Mouse (Mus musculus) neural tube, embryonic 14.5 days (tissue): Measurements from ENCODE around the gene Sgip1. TPM values are rescaled to one million over a fixed set of nuclear protein-coding genes. Genes with fewer than 3 reads are reported as not detected.

ENCODE experiments used
- ATAC-seq: fragments of 200-750 bp; cut with Nextera tagmentation; 2 replicates; pipeline ENCODE4 v1.8.0; 2017; ENCODE audit warnings: low read depth, mild to moderate bottlenecking, moderate TSS enrichment, moderate library complexity
- H3K27ac ChIP-seq: fragments of 300-500 bp; sonication (generic); 2 replicates; pipeline ENCODE4 v1.5.1; 2014; ENCODE audit warnings: low read depth, mild to moderate bottlenecking, control low read depth, low read length, moderate library complexity, mixed read lengths
- H3K27me3 ChIP-seq: fragments of 300-500 bp; sonication (generic); 2 replicates; pipeline ENCODE4 v1.6.1; 2014; ENCODE audit warnings: low read length; ENCODE audit not compliant: control insufficient read depth, insufficient read depth
- H3K36me3 ChIP-seq: fragments of 300-500 bp; sonication (generic); 2 replicates; pipeline ENCODE4 v1.6.1; 2014; ENCODE audit warnings: low read length, mixed read lengths; ENCODE audit not compliant: control insufficient read depth, insufficient read depth
- H3K4me1 ChIP-seq: fragments of 300-500 bp; sonication (generic); 2 replicates; pipeline ENCODE4 v1.6.1; 2014; ENCODE audit warnings: low read length; ENCODE audit not compliant: control insufficient read depth, insufficient read depth
- H3K4me2 ChIP-seq: fragments of 300-500 bp; sonication (generic); 2 replicates; pipeline ENCODE4 v1.6.1; 2014; ENCODE audit warnings: mild to moderate bottlenecking, low read depth, low read length, control low read depth
- H3K4me3 ChIP-seq: fragments of 300-500 bp; sonication (generic); 2 replicates; pipeline ENCODE4 v1.5.1; 2014; ENCODE audit warnings: low read depth, low read length, control low read depth, mixed read lengths
- H3K9ac ChIP-seq: fragments of 300-500 bp; sonication (generic); replicated peaks from 2 replicates; pipeline ENCODE4 v1.6.1; 2014; ENCODE audit warnings: low read depth, mild to moderate bottlenecking, control low read depth, low read length, mixed read lengths
- H3K9me3 ChIP-seq: fragments of 300-500 bp; sonication (generic); 2 replicates; pipeline ENCODE4 v1.6.1; 2016; ENCODE audit warnings: low read length; ENCODE audit not compliant: control insufficient read depth
- WGBS: fragments of 180-500 bp; shearing (Covaris S2); extraction: QIAGEN DNeasy Blood & Tissue Kit; methylation state at CpG from one replicate; pipeline ENCODE4 v1.1.7; 2014; 5-methylcytosine and 5-hydroxymethylcytosine counted together
- polyA plus RNA-seq: library from polyadenylated mRNA; unstranded; fragments of >200 nt; fragmentation: Nextera tagmentation; extraction: Ambion mirVana; gene quantifications from 2 replicates; pipeline ENCODE4 v1.2.1, GENCODE M21; 2014

The Sgip1 gene
- polyA plus RNA-seq, 1 experiment from 2014 or later: 86.7 TPM

- H3K4me2 ChIP-seq: no peak overlapping the region
Measured at GRCm38 (mm10) chr4:102792100-102792790, 51.1 kb downstream of the Sgip1 start.

GRCm38 (mm10) chr4:102801471-102801870 is 60.4 kb downstream of the Sgip1 start:
- 90% methylated on average over 1 of the region's 1 CpGs for WGBS
- no peaks in the 10 kb centered on the region for H3K27me3 ChIP-seq
- H3K9me3 ChIP-seq: no peaks in the 10 kb centered on the region
- H3K4me2 ChIP-seq: no peak overlapping the region
- ATAC-seq: no peak
- no peak overlapping the region for H3K27ac ChIP-seq
- no peaks in the 10 kb centered on the region for H3K4me1 ChIP-seq
- H3K9ac ChIP-seq: no peak overlapping the region
- no peak overlapping the region for H3K4me3 ChIP-seq
- H3K36me3 ChIP-seq: no peaks in the 10 kb centered on the region

More at GRCm38 (mm10) chr4:102792100-102792790, 51.1 kb downstream of the Sgip1 start:
- Histone ChIP-seq H3K9me3 (no peaks in the 10 kb centered on the region), H3K4me1 (0 out of 2 replicates have a peak, but pooled peaks cover 3% of the 10 kb centered on the region), H3K27ac (no peak overlapping the region), H3K27me3 (no peaks in the 10 kb centered on the region), H3K36me3 (no peaks in the 10 kb centered on the region), H3K4me3 (no peak overlapping the region), H3K9ac (no peak overlapping the region)
- 71% methylated on average over 8 of the region's 8 CpGs for WGBS
- no peak for ATAC-seq

- Histone ChIP-seq H3K4me1 (no peaks in the 10 kb centered on the region), H3K27ac (no peak overlapping the region), H3K4me2 (no peak overlapping the region), H3K9me3 (no peaks in the 10 kb centered on the region), H3K9ac (no peak overlapping the region), H3K36me3 (no peaks in the 10 kb centered on the region), H3K4me3 (no peak overlapping the region), H3K27me3 (no peaks in the 10 kb centered on the region)
- ATAC-seq: no peak
- WGBS: 94% methylated on average over 4 of the region's 4 CpGs
Measured at GRCm38 (mm10) chr4:102801936-102802335, 60.8 kb downstream of the Sgip1 start.

GRCm38 (mm10) chr4:102804611-102805010 is 63.5 kb downstream of the Sgip1 start:
- peak; percentile 58; the same call in 1 of the 2 replicates for ATAC-seq
- H3K27me3 ChIP-seq: no peaks in the 10 kb centered on the region
- no peak overlapping the region for H3K4me2 ChIP-seq
- 44% methylated on average over 5 of the region's 5 CpGs for WGBS
- H3K9ac ChIP-seq: no peak overlapping the region
- no peak overlapping the region for H3K4me3 ChIP-seq
- no peaks in the 10 kb centered on the region for H3K36me3 ChIP-seq
- H3K27ac ChIP-seq: no peak overlapping the region
- H3K4me1 ChIP-seq: no peaks in the 10 kb centered on the region
- no peaks in the 10 kb centered on the region for H3K9me3 ChIP-seq

GRCm38 (mm10) chr4:102806987-102807386 is 65.9 kb downstream of the Sgip1 start:
- Histone ChIP-seq H3K27ac (no peak overlapping the region), H3K4me3 (no peak overlapping the region), H3K4me2 (no peak overlapping the region), H3K4me1 (no peaks in the 10 kb centered on the region), H3K36me3 (no peaks in the 10 kb centered on the region), H3K27me3 (no peaks in the 10 kb centered on the region), H3K9me3 (no peaks in the 10 kb centered on the region), H3K9ac (no peak overlapping the region)
- 90% methylated on average over 3 of the region's 3 CpGs for WGBS
- ATAC-seq: no peak

- H3K9me3 ChIP-seq: no peaks in the 10 kb centered on the region
- no peak overlapping the region for H3K4me3 ChIP-seq
- no peaks in the 10 kb centered on the region for H3K27me3 ChIP-seq
- no peak overlapping the region for H3K4me2 ChIP-seq
- no peaks in the 10 kb centered on the region for H3K36me3 ChIP-seq
- H3K9ac ChIP-seq: no peak overlapping the region
- no peak for ATAC-seq
- no peak overlapping the region for H3K27ac ChIP-seq
- H3K4me1 ChIP-seq: no peaks in the 10 kb centered on the region
Measured at GRCm38 (mm10) chr4:102808258-102808657, 67.2 kb downstream of the Sgip1 start.

GRCm38 (mm10) chr4:102809296-102809695 is 68.2 kb downstream of the Sgip1 start:
- 85% methylated on average over 4 of the region's 4 CpGs for WGBS
- Histone ChIP-seq H3K27ac (no peak overlapping the region), H3K4me1 (no peaks in the 10 kb centered on the region), H3K36me3 (no peaks in the 10 kb centered on the region), H3K9me3 (no peaks in the 10 kb centered on the region), H3K4me2 (no peak overlapping the region), H3K27me3 (no peaks in the 10 kb centered on the region), H3K4me3 (no peak overlapping the region), H3K9ac (no peak overlapping the region)
- no peak for ATAC-seq

GRCm38 (mm10) chr4:102810277-102810676 is 69.2 kb downstream of the Sgip1 start:
- Histone ChIP-seq H3K4me1 (no peaks in the 10 kb centered on the region), H3K9ac (no peak overlapping the region), H3K27ac (no peak overlapping the region), H3K27me3 (no peaks in the 10 kb centered on the region), H3K9me3 (no peaks in the 10 kb centered on the region), H3K4me2 (no peak overlapping the region), H3K4me3 (no peak overlapping the region), H3K36me3 (no peaks in the 10 kb centered on the region)
- ATAC-seq: no peak
- 94% methylated on average over 1 of the region's 1 CpGs for WGBS

- Histone ChIP-seq H3K27ac (no peak overlapping the region), H3K4me3 (no peak overlapping the region), H3K36me3 (no peaks in the 10 kb centered on the region), H3K9ac (no peak overlapping the region), H3K4me2 (no peak overlapping the region), H3K9me3 (no peaks in the 10 kb centered on the region), H3K4me1 (no peaks in the 10 kb centered on the region), H3K27me3 (no peaks in the 10 kb centered on the region)
- no peak for ATAC-seq
- WGBS: 62% methylated on average over 9 of the region's 9 CpGs
Measured at GRCm38 (mm10) chr4:102811007-102811805, 70.1 kb downstream of the Sgip1 start.
